Mouse (Mus musculus) liver, adult 2 months (tissue): Measurements from ENCODE around the gene Dnah3. TPM values are rescaled to one million over a fixed set of nuclear protein-coding genes. Genes with fewer than 3 reads are reported as not detected.

Experiments used
- DNase-seq: peaks from one replicate; pipeline ENCODE4 v3.0.0-alpha.2; 2011; ENCODE audit warnings: low read depth, low spot score; ENCODE audit errors: extremely low read depth
- H3K27ac ChIP-seq: fragments of 200-500 bp; replicated peaks from 2 replicates; pipeline ENCODE4 v1.5.1; 2012; ENCODE audit warnings: low read depth, mild to moderate bottlenecking, control low read depth, inconsistent platforms, low read length; ENCODE audit not compliant: insufficient read depth
- H3K27me3 ChIP-seq: fragments of 200-500 bp; 2 replicates; pipeline ENCODE4 v1.6.1; 2012; ENCODE audit warnings: mild to moderate bottlenecking, moderate library complexity, low read length, inconsistent platforms; ENCODE audit not compliant: control insufficient read depth, insufficient read depth
- H3K36me3 ChIP-seq: fragments of 200-500 bp; 2 replicates; pipeline ENCODE4 v1.6.1; 2012; ENCODE audit warnings: low read length, inconsistent platforms; ENCODE audit not compliant: control insufficient read depth, insufficient read depth
- H3K4me1 ChIP-seq: fragments of 200-500 bp; 2 replicates; pipeline ENCODE4 v1.6.1; 2011; ENCODE audit warnings: low read length; ENCODE audit not compliant: control insufficient read depth, insufficient read depth
- H3K4me3 ChIP-seq: fragments of 200-500 bp; 2 replicates; pipeline ENCODE4 v1.5.1; 2011; ENCODE audit warnings: low read depth, mild to moderate bottlenecking, control low read depth, low read length, moderate library complexity; ENCODE audit not compliant: insufficient read depth
- H3K79me2 ChIP-seq: fragments of 200-500 bp; 2 replicates; pipeline ENCODE4 v1.6.1; 2012; ENCODE audit warnings: inconsistent platforms, mild to moderate bottlenecking, low read length, moderate library complexity; ENCODE audit not compliant: control insufficient read depth, insufficient read depth
- H3K9ac ChIP-seq: fragments of 200-500 bp; 2 replicates; pipeline ENCODE4 v1.6.1; 2012; ENCODE audit warnings: low read depth, mild to moderate bottlenecking, control low read depth, inconsistent platforms, low read length
- CTCF ChIP-seq: fragments of 200-500 bp; IDR thresholded peaks from 2 replicates; pipeline ENCODE4 v1.5.1; 2011; ENCODE audit warnings: low read depth, low read length, control low read depth
- POLR2A ChIP-seq: fragments of 200-500 bp; IDR thresholded peaks from 2 replicates; pipeline ENCODE4 v1.6.1; 2011; ENCODE audit warnings: low read length, control low read depth; ENCODE audit not compliant: insufficient read depth; ENCODE audit errors: extremely low read depth
- WGBS: fragments of 180-500 bp; shearing (Covaris S2); methylation state at CpG from one replicate; pipeline ENCODE4 v1.1.7; 2018; 5-methylcytosine and 5-hydroxymethylcytosine counted together
- polyA plus RNA-seq: library from polyadenylated mRNA; depleted of rRNA; stranded (reverse); fragments of >200 nt; gene quantifications from 2 replicates; pipeline ENCODE4 v1.2.3, GENCODE M21; 2012
- total RNA-seq: library from RNA; depleted of rRNA; stranded (reverse); fragments of >200 nt; gene quantifications from 2 replicates; pipeline ENCODE4 v1.2.3, GENCODE M21; 2014

The Dnah3 gene
- total and polyA plus RNA-seq, 2 experiments = not detected

- Histone ChIP-seq H3K27me3 (no peaks in the 10 kb centered on the region), H3K79me2 (peaks cover 14% of the 10 kb centered on the region; the same call in 1 of the 2 replicates), H3K27ac (peak overlapping the region; percentile 56), H3K4me3 (peak overlapping the region; percentile 98), H3K4me1 (peaks cover 15% of the 10 kb centered on the region), H3K9ac (peak overlapping the region; percentile 96), H3K36me3 (no peaks in the 10 kb centered on the region)
- TF ChIP-seq POLR2A = no peak
- no peak for TF ChIP-seq CTCF
- 2% methylated on average over 15 of the region's 15 CpGs for WGBS
- no peak for DNase-seq
Measured at GRCm38 (mm10) chr7:119894818-119895544, 200.1 kb downstream of the Dnah3 start.

DNA sequence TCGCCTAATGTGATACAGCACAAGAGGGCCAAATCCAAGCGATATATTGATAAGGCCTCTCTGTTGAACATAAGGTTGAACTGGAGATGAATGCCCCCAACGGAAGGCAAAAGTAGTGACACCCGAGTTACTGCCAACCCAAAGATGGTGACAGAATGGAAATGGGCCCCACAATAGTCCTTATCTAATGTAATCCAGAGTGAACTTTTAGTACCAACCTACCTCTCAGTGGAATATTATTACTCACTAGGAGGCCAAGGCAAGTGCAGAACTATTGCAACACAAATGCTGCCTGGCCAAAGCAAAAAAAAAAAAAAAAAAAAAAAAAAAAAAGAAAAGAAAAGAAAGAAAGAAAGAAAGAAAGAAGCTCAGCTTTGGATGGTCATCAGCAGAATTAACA, 202.3 kb downstream of the Dnah3 start:
- Histone ChIP-seq H3K9ac (no peak overlapping the region), H3K79me2 (peaks cover 16% of the 10 kb centered on the region; the same call in 1 of the 2 replicates), H3K4me1 (peaks cover 15% of the 10 kb centered on the region), H3K4me3 (no peak overlapping the region), H3K27me3 (no peaks in the 10 kb centered on the region), H3K27ac (no peak overlapping the region; the same call in 1 of the 2 replicates), H3K36me3 (no peaks in the 10 kb centered on the region; the same call in 1 of the 2 replicates)
- TF ChIP-seq CTCF (no peak), POLR2A (no peak)
- 64% methylated on average over 4 of the region's 4 CpGs for WGBS
- DNase-seq = peak; percentile 73

DNA sequence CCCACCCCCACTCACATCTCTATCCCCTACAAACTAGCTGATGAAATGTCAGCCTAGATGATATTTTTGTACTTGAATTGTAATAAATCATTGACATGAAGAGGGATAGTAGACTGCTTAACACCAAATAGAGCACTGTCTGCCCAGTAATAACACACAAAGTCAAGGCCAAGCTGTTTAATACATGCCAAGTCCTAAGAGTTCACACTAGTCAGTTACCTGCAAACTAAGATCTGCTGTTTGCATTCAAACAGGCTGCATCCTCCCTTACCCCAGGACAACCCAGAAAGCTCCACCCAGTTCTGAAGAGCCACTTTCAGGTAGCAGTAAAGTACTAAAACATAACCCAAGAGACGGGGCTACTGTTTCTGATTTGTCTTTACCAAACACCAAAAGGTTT, 202.9 kb downstream of the Dnah3 start:
- H3K4me1 ChIP-seq = peaks cover 15% of the 10 kb centered on the region
- no peaks in the 10 kb centered on the region; the same call in 1 of the 2 replicates for H3K36me3 ChIP-seq
- WGBS = 72% methylated on average over 1 of the region's 1 CpGs
- TF ChIP-seq POLR2A (no peak), CTCF (no peak)
- H3K4me3 ChIP-seq = no peak overlapping the region
- 0 out of 2 replicates have a peak overlapping the region, but pooled peaks have one; percentile 12 for H3K27ac ChIP-seq
- no peak overlapping the region for H3K9ac ChIP-seq
- H3K79me2 ChIP-seq = peaks cover 18% of the 10 kb centered on the region; the same call in 1 of the 2 replicates
- DNase-seq = peak; percentile 73
- no peaks in the 10 kb centered on the region for H3K27me3 ChIP-seq

DNA sequence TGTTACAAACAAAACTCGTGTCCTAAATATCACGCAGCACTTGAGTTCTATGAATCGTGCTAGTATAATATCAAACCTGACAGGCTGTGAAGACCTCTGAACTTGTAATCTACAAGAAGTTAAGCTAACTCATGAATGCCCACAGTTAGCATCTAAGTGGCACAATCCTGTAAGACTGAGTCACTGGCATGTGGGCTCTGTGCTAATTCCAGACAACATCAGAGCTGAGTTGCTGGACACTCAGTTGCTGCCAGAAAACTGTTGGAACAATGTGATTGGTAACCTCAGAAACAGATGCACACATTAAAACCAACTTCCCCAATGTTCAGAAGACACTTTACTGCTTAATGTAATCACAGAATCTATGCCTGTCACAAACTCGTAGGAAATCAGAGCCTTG, 207.2 kb downstream of the Dnah3 start:
- 91% methylated on average over 4 of the region's 4 CpGs for WGBS
- Histone ChIP-seq H3K36me3 (no peaks in the 10 kb centered on the region; the same call in 1 of the 2 replicates), H3K27ac (no peak overlapping the region), H3K27me3 (no peaks in the 10 kb centered on the region), H3K9ac (no peak overlapping the region), H3K79me2 (peaks cover 13% of the 10 kb centered on the region; the same call in 1 of the 2 replicates), H3K4me3 (no peak overlapping the region), H3K4me1 (peaks cover 7% of the 10 kb centered on the region)
- no peak for TF ChIP-seq POLR2A
- TF ChIP-seq CTCF = no peak
- no peak for DNase-seq

DNA sequence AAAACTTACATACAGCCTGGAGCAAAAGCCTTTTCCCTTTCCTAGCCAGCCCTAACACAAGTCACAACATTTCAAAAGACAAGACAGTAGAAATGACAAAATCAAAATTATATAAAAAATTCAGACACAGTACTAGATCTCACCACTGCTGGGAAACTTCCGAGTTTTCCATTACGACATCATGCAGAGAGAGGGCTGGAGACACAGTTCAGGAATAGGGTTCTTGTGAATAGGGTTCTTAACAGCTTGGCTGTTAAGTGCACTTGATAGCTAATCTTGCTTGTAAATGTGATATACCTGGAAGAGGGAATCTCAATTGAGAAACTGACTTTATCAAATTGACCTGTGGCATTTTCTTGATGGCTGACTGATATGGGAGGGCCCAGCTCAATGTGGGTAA, 213.9 kb downstream of the Dnah3 start:
- no peak for TF ChIP-seq POLR2A
- no peak for TF ChIP-seq CTCF
- peak; percentile 45 for DNase-seq

DNA sequence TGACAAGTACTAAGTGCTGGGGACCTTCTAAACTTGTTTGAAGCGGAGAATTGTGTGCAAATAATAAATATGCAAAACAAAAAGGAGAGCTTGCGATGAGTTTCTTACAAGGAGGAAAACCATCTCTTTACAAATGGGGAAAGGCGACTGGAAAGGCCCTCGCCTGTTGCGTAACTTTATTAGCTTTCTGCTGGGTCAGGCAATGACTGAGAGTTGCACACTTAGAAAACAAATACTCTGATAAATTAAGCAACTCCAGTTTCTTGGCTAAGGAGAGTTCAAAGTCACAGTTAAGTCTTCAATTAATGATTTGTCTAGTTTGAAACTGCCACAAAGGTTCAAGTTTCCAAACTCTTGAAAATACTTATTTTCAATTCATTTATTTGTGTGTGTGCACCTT, 214.7 kb downstream of the Dnah3 start:
- 39% methylated on average over 5 of the region's 5 CpGs for WGBS
- Histone ChIP-seq H3K27ac (peak overlapping the region; percentile 71), H3K79me2 (peaks cover 21% of the 10 kb centered on the region; the same call in 1 of the 2 replicates), H3K4me1 (peaks cover 20% of the 10 kb centered on the region), H3K27me3 (no peaks in the 10 kb centered on the region), H3K9ac (no peak overlapping the region), H3K36me3 (peaks cover 6% of the 10 kb centered on the region; the same call in 1 of the 2 replicates), H3K4me3 (no peak overlapping the region)
- DNase-seq = peak; percentile 92
- no peak for TF ChIP-seq CTCF

More for the DNA sequence above, 213.9 kb downstream of the Dnah3 start:
- Histone ChIP-seq H3K27me3 (no peaks in the 10 kb centered on the region), H3K36me3 (peaks cover 6% of the 10 kb centered on the region; the same call in 1 of the 2 replicates), H3K79me2 (peaks cover 21% of the 10 kb centered on the region; the same call in 1 of the 2 replicates), H3K27ac (no peak overlapping the region), H3K4me3 (no peak overlapping the region), H3K9ac (no peak overlapping the region), H3K4me1 (peaks cover 18% of the 10 kb centered on the region)
- 60% methylated on average over 2 of the region's 2 CpGs for WGBS
